Mouse (Mus musculus) forebrain, embryonic 16.5 days (tissue): Measurements from ENCODE around the gene Kcnq1. TPM values are rescaled to one million over a fixed set of nuclear protein-coding genes. Genes with fewer than 3 reads are reported as not detected.
A peak's percentile ranks its signal among the peaks of the same experiment; 100 is the strongest.

Experiments used
- ATAC-seq: fragments of 200-750 bp; cut with Nextera tagmentation; 2 replicates; pipeline ENCODE4 v1.8.0; 2017; ENCODE audit warnings: mild to moderate bottlenecking, moderate library complexity
- H3K27ac ChIP-seq: fragments of 300-500 bp; sonication (generic); 2 replicates; pipeline ENCODE4 v1.5.1; 2014; ENCODE audit warnings: low read length, control low read depth
- H3K27me3 ChIP-seq: fragments of 300-500 bp; sonication (generic); replicated peaks from 2 replicates; pipeline ENCODE4 v1.6.1; 2014; ENCODE audit warnings: low read length; ENCODE audit not compliant: control insufficient read depth, insufficient read depth
- H3K36me3 ChIP-seq: fragments of 300-500 bp; sonication (generic); 2 replicates; pipeline ENCODE4 v1.6.1; 2014; ENCODE audit not compliant: control insufficient read depth, insufficient read depth
- H3K4me1 ChIP-seq: fragments of 300-500 bp; sonication (generic); replicated peaks from 2 replicates; pipeline ENCODE4 v1.6.1; 2014; ENCODE audit warnings: low read length; ENCODE audit not compliant: control insufficient read depth, insufficient read depth
- H3K4me2 ChIP-seq: fragments of 300-500 bp; sonication (generic); 2 replicates; pipeline ENCODE4 v1.6.1; 2014; ENCODE audit warnings: mild to moderate bottlenecking, low read length, control low read depth
- H3K4me3 ChIP-seq: fragments of 300-500 bp; sonication (generic); replicated peaks from 2 replicates; pipeline ENCODE4 v1.5.1; 2014; ENCODE audit warnings: mild to moderate bottlenecking, low read length, control low read depth
- H3K9ac ChIP-seq: fragments of 300-500 bp; sonication (generic); replicated peaks from 2 replicates; pipeline ENCODE4 v1.6.1; 2014; ENCODE audit warnings: low read depth, low read length, control low read depth
- H3K9me3 ChIP-seq: fragments of 300-500 bp; sonication (generic); 2 replicates; pipeline ENCODE4 v1.6.1; 2016; ENCODE audit warnings: low read length; ENCODE audit not compliant: control insufficient read depth
- WGBS: fragments of 180-500 bp; shearing (Covaris S2); extraction: QIAGEN DNeasy Blood & Tissue Kit; methylation state at CpG from one replicate; pipeline ENCODE4 v1.1.7; 2014; 5-methylcytosine and 5-hydroxymethylcytosine counted together
- polyA plus RNA-seq: library from polyadenylated mRNA; unstranded; fragments of >200 nt; fragmentation: Nextera tagmentation; extraction: Ambion mirVana; gene quantifications from 2 replicates; pipeline ENCODE4 v1.2.1, GENCODE M21; 2015

Kcnq1 gene
- polyA plus RNA-seq, 1 experiment from 2014 or later: 1.1 TPM

- Histone ChIP-seq H3K27me3 (no peaks in the 10 kb centered on the region), H3K4me1 (peaks cover 3% of the 10 kb centered on the region), H3K27ac (no peak overlapping the region), H3K4me3 (no peak overlapping the region), H3K4me2 (no peak overlapping the region), H3K36me3 (no peaks in the 10 kb centered on the region), H3K9me3 (no peaks in the 10 kb centered on the region), H3K9ac (no peak overlapping the region)
- no peak for ATAC-seq
- 78% methylated on average over 6 of the region's 6 CpGs for WGBS
Observed at GRCm38 (mm10) chr7:143082024-143082423, 24.1 kb upstream of the Kcnq1 start.

GRCm38 (mm10) chr7:143083708-143084107 lies 22.5 kb upstream of the Kcnq1 start:
- Histone ChIP-seq H3K4me1 (peaks cover 3% of the 10 kb centered on the region), H3K9me3 (no peaks in the 10 kb centered on the region), H3K27me3 (no peaks in the 10 kb centered on the region), H3K4me2 (no peak overlapping the region), H3K27ac (no peak overlapping the region), H3K4me3 (no peak overlapping the region), H3K9ac (no peak overlapping the region), H3K36me3 (no peaks in the 10 kb centered on the region)
- WGBS: 84% methylated on average over 2 of the region's 2 CpGs
- ATAC-seq: no peak

DNA sequence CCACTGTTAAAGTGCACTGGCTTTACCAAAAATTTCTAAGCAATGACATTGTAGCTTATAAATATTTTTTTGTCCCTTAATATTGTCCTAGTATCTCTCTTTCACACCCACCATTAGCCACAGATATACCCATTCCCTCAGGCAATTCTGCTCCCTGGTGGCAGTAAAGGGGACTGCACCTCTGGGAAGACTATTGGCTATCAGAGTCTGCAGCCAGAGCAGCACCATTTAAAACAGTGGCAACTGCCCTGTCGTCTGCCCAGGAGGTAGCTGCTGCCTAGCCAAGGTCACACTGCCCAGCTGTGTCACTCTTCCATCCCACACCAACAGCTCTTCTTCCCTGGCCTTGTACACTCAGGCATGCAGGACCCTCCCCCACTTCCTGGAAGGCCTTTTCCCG lies 19.8 kb upstream of the Kcnq1 start:
- Histone ChIP-seq H3K4me3 (no peak overlapping the region), H3K36me3 (no peaks in the 10 kb centered on the region), H3K9me3 (no peaks in the 10 kb centered on the region), H3K9ac (no peak overlapping the region), H3K4me1 (peaks cover 3% of the 10 kb centered on the region), H3K27me3 (no peaks in the 10 kb centered on the region), H3K27ac (no peak overlapping the region), H3K4me2 (no peak overlapping the region)
- WGBS: 45% methylated on average over 2 of the region's 2 CpGs
- no peak for ATAC-seq

GRCm38 (mm10) chr7:143087070-143087579 lies 19.0 kb upstream of the Kcnq1 start:
- Histone ChIP-seq H3K27me3 (no peaks in the 10 kb centered on the region), H3K4me3 (no peak overlapping the region), H3K36me3 (no peaks in the 10 kb centered on the region), H3K27ac (no peak overlapping the region), H3K4me1 (peaks cover 3% of the 10 kb centered on the region), H3K4me2 (no peak overlapping the region), H3K9me3 (no peaks in the 10 kb centered on the region), H3K9ac (0 out of 2 replicates have a peak overlapping the region, but pooled peaks have one; percentile 11)
- ATAC-seq: peak; percentile 26; the same call in 1 of the 2 replicates
- WGBS: 37% methylated on average over 4 of the region's 4 CpGs

DNA sequence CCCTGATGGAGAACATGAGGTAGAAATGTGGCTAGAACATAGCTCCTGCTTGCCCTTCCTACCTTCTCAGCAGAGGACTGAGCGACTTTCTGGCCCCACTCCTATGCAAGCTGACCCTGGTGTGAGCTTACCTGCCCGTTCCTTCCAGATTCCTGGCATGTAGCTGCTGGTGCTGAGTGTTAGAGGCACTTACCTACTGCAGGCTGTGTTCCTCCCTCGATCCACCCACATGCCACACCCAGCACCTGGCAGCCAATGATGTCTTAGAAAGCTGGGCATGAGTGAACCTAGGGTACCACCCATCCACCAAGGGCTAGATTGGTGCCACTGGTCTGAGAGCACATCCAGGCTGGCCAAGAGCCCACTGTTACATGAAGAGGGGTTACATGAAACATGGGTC lies 12.3 kb upstream of the Kcnq1 start:
- no peak overlapping the region for H3K4me3 ChIP-seq
- no peaks in the 10 kb centered on the region for H3K4me1 ChIP-seq
- H3K36me3 ChIP-seq: no peaks in the 10 kb centered on the region
- no peaks in the 10 kb centered on the region for H3K27me3 ChIP-seq
- no peak overlapping the region for H3K27ac ChIP-seq
- no peaks in the 10 kb centered on the region for H3K9me3 ChIP-seq
- ATAC-seq: no peak
- H3K4me2 ChIP-seq: no peak overlapping the region
- H3K9ac ChIP-seq: no peak overlapping the region
- 71% methylated on average over 3 of the region's 3 CpGs for WGBS

DNA sequence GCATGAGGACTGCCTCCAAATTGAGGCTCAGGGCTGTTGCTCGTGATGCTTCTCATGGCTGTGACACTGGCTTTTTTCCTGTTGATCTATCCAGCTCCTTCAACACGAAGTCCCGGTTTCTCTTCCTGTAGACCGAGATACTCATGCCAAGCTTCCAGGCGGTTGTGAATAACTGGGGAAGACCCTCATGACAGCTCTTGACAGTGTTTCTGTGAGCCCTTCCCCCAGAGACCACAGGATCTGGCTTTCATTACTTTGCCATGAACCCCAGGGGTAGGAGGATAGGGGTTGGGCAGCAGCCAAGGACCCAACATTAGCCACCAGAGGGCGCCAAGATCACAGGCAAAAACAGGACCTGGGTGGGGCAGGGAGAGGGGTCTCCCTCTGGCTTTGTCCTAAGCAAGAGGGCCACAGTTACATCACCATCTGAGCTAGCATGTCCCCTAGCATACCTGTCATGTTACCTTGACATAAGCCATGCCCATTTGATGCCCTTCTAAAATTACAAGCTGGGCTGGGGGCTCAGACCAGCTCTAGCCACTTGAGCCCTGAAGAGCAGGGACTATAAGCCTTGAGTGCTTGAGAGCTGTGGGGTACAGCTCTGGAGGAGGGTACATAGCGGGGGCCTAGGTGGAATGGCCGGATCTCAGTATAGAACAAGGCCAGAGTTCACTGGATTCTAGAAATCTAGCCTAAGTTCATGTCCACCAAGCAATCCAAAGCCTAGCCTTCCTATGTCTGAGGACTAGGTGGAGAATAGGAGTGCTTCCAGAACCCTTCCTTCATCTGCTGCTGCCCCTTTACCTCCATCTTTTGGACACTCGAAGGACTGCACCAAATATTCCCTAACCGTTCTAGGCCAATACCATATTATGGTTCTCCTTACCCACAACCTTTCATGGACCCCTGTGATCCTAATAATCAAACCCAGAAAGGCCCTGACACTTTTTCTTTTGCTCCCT lies 11.3 kb upstream of the Kcnq1 start, which contains the start of gene Trpm5:
Trpm5 (minus strand) TSS at position 51 of the 962 bp plus-strand sequence.
- WGBS: 47% methylated on average over 10 of the region's 10 CpGs
- no peak for ATAC-seq
- no peak within 1 kb of the TSS for H3K4me3 ChIP-seq
- H3K27me3 ChIP-seq: no peaks in the 10 kb centered on the region
- H3K4me2 ChIP-seq: no peak within 1 kb of the TSS
- H3K9me3 ChIP-seq: no peaks in the 10 kb centered on the region
- no peak within 1 kb of the TSS for H3K9ac ChIP-seq
- no peaks in the 10 kb centered on the region for H3K4me1 ChIP-seq
- H3K27ac ChIP-seq: no peak within 1 kb of the TSS
- H3K36me3 ChIP-seq: no peaks in the 10 kb centered on the region

GRCm38 (mm10) chr7:143095554-143095907 lies 10.6 kb upstream of the Kcnq1 start:
- Histone ChIP-seq H3K4me1 (no peaks in the 10 kb centered on the region), H3K4me3 (no peak overlapping the region), H3K9me3 (no peaks in the 10 kb centered on the region), H3K9ac (no peak overlapping the region), H3K27me3 (no peaks in the 10 kb centered on the region), H3K4me2 (no peak overlapping the region), H3K36me3 (no peaks in the 10 kb centered on the region), H3K27ac (no peak overlapping the region)
- ATAC-seq: no peak
- WGBS: 45% methylated on average over 1 of the region's 1 CpGs

- WGBS: 77% methylated on average over 4 of the region's 4 CpGs
- no peak overlapping the region for H3K4me3 ChIP-seq
- no peak overlapping the region for H3K4me2 ChIP-seq
- H3K9ac ChIP-seq: no peak overlapping the region
- no peaks in the 10 kb centered on the region for H3K36me3 ChIP-seq
- H3K27me3 ChIP-seq: peaks cover 8% of the 10 kb centered on the region
- H3K9me3 ChIP-seq: no peaks in the 10 kb centered on the region
- H3K27ac ChIP-seq: no peak overlapping the region
- H3K4me1 ChIP-seq: no peaks in the 10 kb centered on the region
- no peak for ATAC-seq
Observed at GRCm38 (mm10) chr7:143100759-143101158, 5.4 kb upstream of the Kcnq1 start.

DNA sequence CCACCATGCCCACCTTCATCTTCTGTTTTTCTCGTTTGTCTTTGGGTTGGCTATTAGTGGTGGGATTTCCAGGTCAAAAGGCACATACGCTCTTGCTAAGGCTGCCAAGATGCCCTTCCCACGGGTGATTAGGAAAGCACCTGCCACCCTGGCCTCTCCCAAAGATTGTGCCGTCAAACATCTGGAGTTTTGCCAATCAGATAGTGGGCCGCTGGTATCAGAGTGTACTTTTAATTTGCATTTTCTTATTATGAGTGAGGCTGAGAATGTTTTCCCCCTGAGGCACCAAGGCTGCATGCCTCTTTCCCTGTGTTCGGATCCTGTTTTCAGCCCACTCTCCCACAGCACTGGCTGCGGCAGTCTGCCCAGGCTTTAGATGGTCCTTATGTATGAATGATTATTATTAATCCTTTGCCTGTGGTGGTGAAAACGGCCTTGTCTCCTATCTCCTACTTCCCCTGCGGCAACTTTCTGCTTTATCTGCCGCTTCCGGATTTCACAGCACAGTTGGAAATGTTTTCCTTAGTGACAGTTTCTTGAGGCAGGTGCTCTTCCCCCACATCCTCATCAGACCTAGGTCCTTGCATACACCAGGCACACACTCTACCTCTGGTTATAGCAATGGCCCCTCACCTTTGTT lies 784 bp upstream of the Kcnq1 start:
- Histone ChIP-seq H3K27ac (no peak overlapping the region), H3K27me3 (peaks cover 47% of the 10 kb centered on the region), H3K4me3 (no peak overlapping the region), H3K4me1 (peaks cover 7% of the 10 kb centered on the region), H3K4me2 (no peak overlapping the region), H3K9me3 (no peaks in the 10 kb centered on the region), H3K36me3 (no peaks in the 10 kb centered on the region), H3K9ac (no peak overlapping the region)
- ATAC-seq: no peak
- 61% methylated on average over 11 of the region's 11 CpGs for WGBS
